Mouse (Mus musculus) thymus, adult 2 months (tissue): ENCODE data around the gene Hbb-bs.

Source experiments
- CTCF ChIP-seq: fragments of 200-500 bp; IDR thresholded peaks from 2 replicates; pipeline ENCODE4 v1.5.1; 2012; ENCODE audit warnings: mild to moderate bottlenecking, control low read depth, low read length, moderate library complexity, borderline replicate concordance; ENCODE audit not compliant: control insufficient read depth, poor library complexity, insufficient read depth; ENCODE audit errors: extremely low read depth
- POLR2A ChIP-seq: fragments of 200-500 bp; IDR thresholded peaks from 2 replicates; pipeline ENCODE4 v1.6.1; 2012; ENCODE audit warnings: mild to moderate bottlenecking, low read length, control low read depth, moderate library complexity; ENCODE audit not compliant: control insufficient read depth, poor library complexity, insufficient read depth; ENCODE audit errors: extremely low read depth

GRCm38 (mm10) chr7:103840268-103840667 lies 12.4 kb upstream of the Hbb-bs start, which contains the start of gene Hbb-bh2:
- no peak for TF ChIP-seq POLR2A
- no peak for TF ChIP-seq CTCF
